Mouse (Mus musculus): ENCODE measurements around the gene Vmn1r83. TPM values are rescaled to one million over a fixed set of nuclear protein-coding genes. Genes with fewer than 3 reads are reported as not detected.

Gene Vmn1r83
- polyA plus RNA-seq (2014; fragmentation: Illumina TruSeq; extraction: RNeasy Lipid Tissue Mini Kit (QIAGEN cat#74804); ENCODE audit: low read depth, low replicate concordance): not detected

GRCm38 (mm10) chr7:12329381-12329780 is at the start of gene Vmn1r83:
Vmn1r83 (minus strand) TSS chr7:12329481.

GRCm38 (mm10) chr7:12369173-12369572 is 39.9 kb upstream of the Vmn1r83 start, which contains the start of gene Vmn1r84:
Vmn1r84 (minus strand) TSS chr7:12369273.

DNA sequence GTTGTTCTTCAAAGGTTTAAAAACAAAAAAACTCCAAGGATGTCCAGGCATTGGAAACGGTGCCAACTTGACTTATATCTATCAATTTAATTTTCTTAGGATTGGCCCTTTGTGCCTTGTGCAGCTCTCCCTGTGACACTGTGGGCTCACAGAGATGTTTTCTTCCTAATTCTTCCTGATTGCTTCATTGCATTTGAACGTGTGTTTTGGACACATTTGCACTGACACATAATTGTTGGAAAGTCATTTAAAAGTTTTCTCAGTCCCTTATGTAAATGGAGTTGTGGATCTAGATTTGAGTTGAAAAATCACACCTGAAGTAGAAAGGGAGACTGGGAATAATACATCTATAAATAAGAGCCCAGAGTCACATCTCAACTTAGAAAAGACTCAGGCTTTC is 29.2 kb downstream of the Vmn1r83 start, which contains the start of gene Vmn1r82:
Gene Vmn1r82 (plus strand): TSS at position 301 of the 400 bp plus-strand sequence.

Other genes starting within 250 kb of the Vmn1r83 start
- not detected for gene Vmn1r78, start 179.2 kb downstream of the Vmn1r83 start, polyA plus RNA-seq (2014; fragmentation: Illumina TruSeq; extraction: RNeasy Lipid Tissue Mini Kit (QIAGEN cat#74804); ENCODE audit: low read depth, low replicate concordance)
- not detected for gene Vmn1r79, start 158.2 kb downstream of the Vmn1r83 start, polyA plus RNA-seq (2014; fragmentation: Illumina TruSeq; extraction: RNeasy Lipid Tissue Mini Kit (QIAGEN cat#74804); ENCODE audit: low read depth, low replicate concordance)
- gene Vmn1r80, start 140.2 kb downstream of the Vmn1r83 start, polyA plus RNA-seq (2014; fragmentation: Illumina TruSeq; extraction: RNeasy Lipid Tissue Mini Kit (QIAGEN cat#74804); ENCODE audit: low read depth, low replicate concordance): not detected
- gene Vmn1r81, start 61.2 kb downstream of the Vmn1r83 start, polyA plus RNA-seq (2014; fragmentation: Illumina TruSeq; extraction: RNeasy Lipid Tissue Mini Kit (QIAGEN cat#74804); ENCODE audit: low read depth, low replicate concordance): not detected
- not detected for gene Vmn1r82, start 29.1 kb downstream of the Vmn1r83 start, polyA plus RNA-seq (2014; fragmentation: Illumina TruSeq; extraction: RNeasy Lipid Tissue Mini Kit (QIAGEN cat#74804); ENCODE audit: low read depth, low replicate concordance)
- gene Vmn1r84, start 39.8 kb upstream of the Vmn1r83 start, polyA plus RNA-seq (2014; fragmentation: Illumina TruSeq; extraction: RNeasy Lipid Tissue Mini Kit (QIAGEN cat#74804); ENCODE audit: low read depth, low replicate concordance): not detected
- gene Zfp551, start 93.3 kb upstream of the Vmn1r83 start, polyA plus RNA-seq (2014; fragmentation: Illumina TruSeq; extraction: RNeasy Lipid Tissue Mini Kit (QIAGEN cat#74804); ENCODE audit: low read depth, low replicate concordance): 5.2 TPM
- 29.6 TPM for gene Zfp606, start 148.8 kb upstream of the Vmn1r83 start, polyA plus RNA-seq (2014; fragmentation: Illumina TruSeq; extraction: RNeasy Lipid Tissue Mini Kit (QIAGEN cat#74804); ENCODE audit: low read depth, low replicate concordance)
- gene 2900092C05Rik, start 183.0 kb upstream of the Vmn1r83 start, polyA plus RNA-seq (2014; fragmentation: Illumina TruSeq; extraction: RNeasy Lipid Tissue Mini Kit (QIAGEN cat#74804); ENCODE audit: low read depth, low replicate concordance): not detected